Mouse (Mus musculus) embryonic facial prominence, embryonic 11.5 days (tissue): ENCODE data around the gene Ppp1ca. TPM values are rescaled to one million over a fixed set of nuclear protein-coding genes. Genes with fewer than 3 reads are reported as not detected.

Experiments
- ATAC-seq: fragments of 200-750 bp; cut with Nextera tagmentation; replicated peaks from 2 replicates; pipeline ENCODE4 v1.8.0; 2017; ENCODE audit warnings: low read depth; ENCODE audit not compliant: insufficient number of reproducible peaks, low FRiP score, low TSS enrichment
- DNase-seq: peaks from one replicate; pipeline ENCODE4 v3.0.0-alpha.2; 2015; ENCODE audit warnings: low spot score
- H3K27ac ChIP-seq: fragments of 300-500 bp; sonication (generic); replicated peaks from 2 replicates; pipeline ENCODE4 v1.5.1; 2014; ENCODE audit warnings: mild to moderate bottlenecking, low read depth, low read length, control low read depth
- H3K27me3 ChIP-seq: fragments of 300-500 bp; sonication (generic); 2 replicates; pipeline ENCODE4 v1.6.1; 2014; ENCODE audit warnings: mild to moderate bottlenecking, low read length, moderate library complexity, mixed read lengths; ENCODE audit not compliant: control insufficient read depth, insufficient read depth
- H3K36me3 ChIP-seq: fragments of 300-500 bp; sonication (generic); replicated peaks from 2 replicates; pipeline ENCODE4 v1.6.1; 2014; ENCODE audit warnings: low read depth, mild to moderate bottlenecking, low read length, moderate library complexity, mixed read lengths; ENCODE audit not compliant: control insufficient read depth, insufficient read depth
- H3K4me1 ChIP-seq: fragments of 300-500 bp; sonication (generic); 2 replicates; pipeline ENCODE4 v1.6.1; 2014; ENCODE audit warnings: low read length, mixed read lengths; ENCODE audit not compliant: control insufficient read depth, insufficient read depth
- H3K4me2 ChIP-seq: fragments of 300-500 bp; sonication (generic); 2 replicates; pipeline ENCODE4 v1.6.1; 2014; ENCODE audit warnings: low read depth, mild to moderate bottlenecking, control low read depth, low read length, moderate library complexity
- H3K4me3 ChIP-seq: fragments of 300-500 bp; sonication (generic); 2 replicates; pipeline ENCODE4 v1.5.1; 2014; ENCODE audit warnings: low read depth, low read length, control low read depth
- H3K9ac ChIP-seq: fragments of 300-500 bp; sonication (generic); replicated peaks from 2 replicates; pipeline ENCODE4 v1.6.1; 2014; ENCODE audit warnings: mild to moderate bottlenecking, control low read depth, low read length
- H3K9me3 ChIP-seq: fragments of 300-500 bp; sonication (generic); replicated peaks from 2 replicates; pipeline ENCODE4 v1.6.1; 2016; ENCODE audit warnings: mild to moderate bottlenecking, low read length, inconsistent platforms, mixed read lengths; ENCODE audit not compliant: control insufficient read depth
- WGBS: fragments of 180-500 bp; shearing (Covaris S2); extraction: QIAGEN DNeasy Blood & Tissue Kit; methylation state at CpG from one replicate; pipeline ENCODE4 v1.1.7; 2014; 5-methylcytosine and 5-hydroxymethylcytosine counted together
- polyA plus RNA-seq: library from polyadenylated mRNA; unstranded; fragments of >200 nt; fragmentation: Nextera tagmentation; extraction: Ambion mirVana; gene quantifications from 2 replicates; pipeline ENCODE4 v1.2.1, GENCODE M21; 2014

Gene Ppp1ca
- polyA plus RNA-seq, 1 experiment from 2014 or later: 955 TPM

- Histone ChIP-seq H3K4me3 (peak within 1 kb of the TSS; percentile 75), H3K36me3 (no peaks in the 10 kb centered on the region), H3K27ac (peak within 1 kb of the TSS; percentile 78), H3K4me2 (peak within 1 kb of the TSS; percentile 97), H3K4me1 (peaks cover 23% of the 10 kb centered on the region), H3K9ac (peak within 1 kb of the TSS; percentile 95), H3K27me3 (peaks cover 2% of the 10 kb centered on the region; the same call in 1 of the 2 replicates), H3K9me3 (no peaks in the 10 kb centered on the region)
- DNase-seq (peak; percentile 65), ATAC-seq (peak; percentile 24; the same call in 1 of the 2 replicates)
- WGBS: under 1% methylated on average over 43 of the region's 49 CpGs
These were observed 22.4 kb downstream of the Ppp1ca start, which contains the start of the genes Clcf1 and AC109138.7 for GRCm38 (mm10) chr19:4214071-4214770. Gene Clcf1 (plus strand): TSS chr19:4214238. Gene AC109138.7 (plus strand): TSS chr19:4214357.

DNA sequence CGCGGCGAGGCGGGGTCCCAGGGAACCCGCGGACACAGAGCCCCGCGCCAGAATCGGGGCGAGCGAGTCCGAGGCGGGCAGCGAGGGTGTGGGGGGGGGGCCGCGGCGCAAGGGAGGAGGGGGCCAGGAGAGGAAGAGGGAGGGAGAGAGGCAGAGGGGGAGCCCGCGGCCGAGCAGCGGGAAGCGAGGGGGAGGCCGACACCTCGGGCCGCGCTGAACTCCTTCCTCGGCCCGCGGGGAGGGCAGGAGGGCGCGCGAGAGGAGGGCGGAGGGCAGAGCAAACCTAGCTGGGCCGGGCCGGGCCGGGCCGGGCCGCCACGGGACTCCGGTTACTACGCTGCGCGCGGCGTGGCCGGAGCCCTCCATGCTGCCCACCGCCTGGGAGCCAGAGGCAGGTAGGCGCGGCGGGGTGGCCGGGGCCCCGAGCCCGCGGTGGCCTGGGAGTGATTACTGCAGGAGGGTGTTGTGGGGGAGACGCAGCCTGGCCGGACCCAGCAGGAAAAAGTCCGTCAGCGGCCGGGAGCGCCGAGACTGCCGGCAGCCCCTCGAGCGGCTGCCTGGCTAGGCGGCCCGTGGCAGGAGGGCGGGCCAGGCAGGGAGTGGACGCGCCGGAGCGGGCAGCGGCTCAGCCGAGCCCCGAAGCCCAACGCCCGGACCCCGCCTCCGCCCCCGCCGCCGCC is 23.0 kb downstream of the Ppp1ca start:
- ATAC-seq (peak; percentile 14; the same call in 1 of the 2 replicates), DNase-seq (peak; percentile 55)
- no peaks in the 10 kb centered on the region for H3K9me3 ChIP-seq
- H3K4me2 ChIP-seq: peak overlapping the region; percentile 97
- peaks cover 23% of the 10 kb centered on the region for H3K4me1 ChIP-seq
- H3K36me3 ChIP-seq: no peaks in the 10 kb centered on the region
- H3K27ac ChIP-seq: peak overlapping the region; percentile 78
- peak overlapping the region; percentile 75 for H3K4me3 ChIP-seq
- peaks cover 2% of the 10 kb centered on the region; the same call in 1 of the 2 replicates for H3K27me3 ChIP-seq
- peak overlapping the region; percentile 95 for H3K9ac ChIP-seq
- under 1% methylated on average over 44 of the region's 81 CpGs for WGBS

- Histone ChIP-seq H3K9me3 (no peaks in the 10 kb centered on the region), H3K4me1 (peaks cover 23% of the 10 kb centered on the region), H3K36me3 (no peaks in the 10 kb centered on the region), H3K4me2 (peak overlapping the region; percentile 97), H3K27ac (peak overlapping the region; percentile 78), H3K4me3 (peak overlapping the region; percentile 75), H3K9ac (peak overlapping the region; percentile 95), H3K27me3 (peaks cover 2% of the 10 kb centered on the region; the same call in 1 of the 2 replicates)
- DNase-seq (no peak), ATAC-seq (no peak)
- 6% methylated on average over 18 of the region's 21 CpGs for WGBS
These were observed 23.6 kb downstream of the Ppp1ca start for GRCm38 (mm10) chr19:4215451-4215840.

DNA sequence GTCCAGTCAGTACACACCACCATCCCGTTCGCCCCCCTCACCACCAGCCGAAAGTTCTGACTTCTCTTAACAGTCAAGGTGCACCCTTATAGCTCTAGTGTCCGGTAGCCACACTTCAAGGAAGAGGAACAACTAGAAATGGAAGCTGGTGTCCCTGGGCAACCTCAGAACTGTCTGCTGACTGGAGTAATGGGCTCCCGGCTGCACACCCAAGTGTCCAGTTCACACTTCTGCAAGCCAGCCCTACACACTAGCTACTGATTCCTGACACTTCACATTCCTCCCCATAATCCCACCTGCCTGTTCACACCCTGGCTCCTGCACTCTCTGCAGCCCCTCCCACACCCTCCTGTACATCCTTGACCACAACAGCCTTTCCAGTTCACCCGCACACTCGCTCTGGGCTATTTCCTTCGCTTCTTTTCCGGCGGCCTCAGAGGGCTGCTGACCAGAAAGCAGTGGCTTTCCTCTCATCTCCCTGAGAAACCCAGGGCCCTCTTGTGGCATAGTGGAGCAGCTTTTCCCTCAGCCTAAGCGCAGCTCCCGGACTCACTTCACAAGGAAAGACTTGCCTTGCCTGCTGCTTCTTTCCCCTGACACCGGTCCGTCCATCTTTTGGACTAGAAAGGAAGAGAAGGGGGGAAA is 24.3 kb downstream of the Ppp1ca start:
- Histone ChIP-seq H3K4me2 (peak overlapping the region; percentile 14; the same call in 1 of the 2 replicates), H3K4me1 (peaks cover 23% of the 10 kb centered on the region), H3K27ac (0 out of 2 replicates have a peak overlapping the region, but pooled peaks have one; percentile 29), H3K36me3 (no peaks in the 10 kb centered on the region), H3K9me3 (no peaks in the 10 kb centered on the region), H3K4me3 (no peak overlapping the region), H3K9ac (no peak overlapping the region), H3K27me3 (peaks cover 2% of the 10 kb centered on the region; the same call in 1 of the 2 replicates)
- WGBS: 15% methylated on average over 14 of the region's 14 CpGs
- ATAC-seq (no peak), DNase-seq (peak; percentile 65)

DNA sequence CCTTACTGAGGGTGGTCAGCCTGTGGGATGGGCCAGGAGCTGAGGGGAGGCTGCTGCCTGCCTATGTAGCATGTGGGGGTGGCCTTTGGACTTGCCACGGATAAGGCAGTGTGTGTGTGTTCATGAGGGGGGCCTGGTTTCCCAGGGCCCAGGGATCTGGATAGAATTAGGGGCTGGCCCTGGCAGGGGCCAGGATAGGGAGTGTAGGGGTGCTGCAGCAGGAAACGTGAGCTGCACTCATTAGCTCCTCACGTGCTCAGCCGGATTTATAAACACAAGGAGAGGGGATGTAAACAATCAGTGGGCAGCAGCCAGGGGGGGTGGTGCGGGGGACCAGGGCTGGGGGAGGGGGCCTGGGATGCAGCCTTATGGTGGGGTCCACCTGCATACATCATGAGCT is 25.3 kb downstream of the Ppp1ca start:
- ATAC-seq: peak; percentile 70
- H3K27ac ChIP-seq: 0 out of 2 replicates have a peak overlapping the region, but pooled peaks have one; percentile 29
- H3K4me3 ChIP-seq: peak overlapping the region; percentile 7; the same call in 1 of the 2 replicates
- no peaks in the 10 kb centered on the region; the same call in 1 of the 2 replicates for H3K27me3 ChIP-seq
- WGBS: 3% methylated on average over 5 of the region's 5 CpGs
- H3K4me2 ChIP-seq: peak overlapping the region; percentile 14
- no peaks in the 10 kb centered on the region for H3K36me3 ChIP-seq
- no peak overlapping the region for H3K9ac ChIP-seq
- H3K4me1 ChIP-seq: peaks cover 20% of the 10 kb centered on the region
- DNase-seq: peak; percentile 65
- H3K9me3 ChIP-seq: no peaks in the 10 kb centered on the region

DNA sequence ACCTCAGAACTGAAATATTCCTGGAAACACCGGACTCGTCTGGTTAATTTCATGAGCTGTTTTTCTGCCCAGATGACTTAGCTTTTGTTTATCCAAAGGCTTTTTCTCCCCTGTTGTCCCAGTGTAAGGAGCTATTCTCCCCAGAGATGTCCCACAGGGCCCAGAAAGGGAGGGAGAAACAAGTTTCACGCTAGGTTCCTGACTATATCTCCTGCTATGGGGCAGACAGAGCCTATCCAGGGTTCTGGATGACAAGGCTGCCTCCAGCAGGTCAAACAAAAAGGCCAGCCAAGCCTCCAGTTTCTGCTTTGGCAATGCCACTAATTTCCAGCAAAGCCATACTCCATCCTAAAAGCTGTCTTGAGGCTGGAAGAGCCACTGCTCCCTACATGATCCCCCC is 26.0 kb downstream of the Ppp1ca start:
- H3K27me3 ChIP-seq: no peaks in the 10 kb centered on the region; the same call in 1 of the 2 replicates
- ATAC-seq: no peak
- no peak overlapping the region for H3K27ac ChIP-seq
- H3K4me1 ChIP-seq: peaks cover 17% of the 10 kb centered on the region
- H3K4me2 ChIP-seq: no peak overlapping the region
- H3K36me3 ChIP-seq: no peaks in the 10 kb centered on the region
- WGBS: 43% methylated on average over 3 of the region's 3 CpGs
- no peak overlapping the region for H3K4me3 ChIP-seq
- H3K9me3 ChIP-seq: no peaks in the 10 kb centered on the region
- DNase-seq: no peak
- no peak overlapping the region for H3K9ac ChIP-seq

- Histone ChIP-seq H3K9me3 (no peaks in the 10 kb centered on the region), H3K4me1 (peaks cover 16% of the 10 kb centered on the region), H3K36me3 (no peaks in the 10 kb centered on the region), H3K27me3 (no peaks in the 10 kb centered on the region; the same call in 1 of the 2 replicates), H3K27ac (no peak overlapping the region), H3K4me3 (no peak overlapping the region), H3K9ac (no peak overlapping the region), H3K4me2 (no peak overlapping the region)
- 86% methylated on average over 11 of the region's 11 CpGs for WGBS
- ATAC-seq (no peak), DNase-seq (no peak)
These were observed 26.4 kb downstream of the Ppp1ca start for GRCm38 (mm10) chr19:4218293-4218692.
